Mouse (Mus musculus) adrenal gland, adult 2 months (tissue): Measurements from ENCODE around the gene Gm11172. TPM values are rescaled to one million over a fixed set of nuclear protein-coding genes. Genes with fewer than 3 reads are reported as not detected.

Experiments used
- DNase-seq: peaks from one replicate; pipeline ENCODE4 v3.0.0; 2021
- long read RNA-seq: library from polyadenylated mRNA; stranded (forward); transcript quantifications from one replicate; pipeline ENCODE4 v2.0.0, GENCODE M21; 2021
- polyA plus RNA-seq: library from polyadenylated mRNA; depleted of rRNA; stranded (reverse); fragments of >200 nt; gene quantifications from 2 replicates; pipeline ENCODE4 v1.2.3, GENCODE M21; 2012; rRNA removed
- total RNA-seq, 2 experiments: library from RNA; stranded (reverse); gene quantifications; 2 replicates each; pipeline ENCODE4 v1.2.3; 2021

Gene Gm11172
- total RNA-seq (not detected), polyA plus RNA-seq (not detected in 2 replicates)
- long read RNA-seq: 0 reads

GRCm38 (mm10) chr16:10812865-10813371 is at the start of gene Gm11172:
Gm11172 (plus strand) TSS chr16:10812915.
- no peak for DNase-seq

GRCm38 (mm10) chr16:10763540-10764264 is 49.0 kb upstream of the Gm11172 start:
- DNase-seq: no peak

- DNase-seq: no peak
Measured at GRCm38 (mm10) chr16:10764323-10764722, 48.4 kb upstream of the Gm11172 start.

DNA sequence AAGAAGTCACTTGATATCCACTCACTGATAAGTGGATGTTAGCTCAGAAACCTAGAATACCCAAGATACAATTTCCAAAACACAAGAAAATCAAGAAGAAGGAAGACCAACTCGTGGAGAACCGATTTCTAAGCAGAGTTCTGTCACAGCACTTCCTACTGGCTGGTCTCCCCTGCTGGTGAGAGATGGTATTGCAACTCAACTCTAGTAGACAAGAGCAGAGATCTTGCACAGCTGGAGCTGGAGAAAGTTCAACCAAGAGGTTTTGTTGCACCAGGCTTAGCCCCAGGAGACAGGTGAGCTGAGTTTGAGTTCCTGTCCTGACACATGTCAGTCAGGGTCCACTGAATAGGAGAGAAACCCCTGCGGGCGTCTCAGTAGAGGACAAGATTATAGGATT is 45.6 kb upstream of the Gm11172 start:
- peak; percentile 66 for DNase-seq

GRCm38 (mm10) chr16:10768821-10769220 is 43.9 kb upstream of the Gm11172 start:
- DNase-seq: peak; percentile 83

DNA sequence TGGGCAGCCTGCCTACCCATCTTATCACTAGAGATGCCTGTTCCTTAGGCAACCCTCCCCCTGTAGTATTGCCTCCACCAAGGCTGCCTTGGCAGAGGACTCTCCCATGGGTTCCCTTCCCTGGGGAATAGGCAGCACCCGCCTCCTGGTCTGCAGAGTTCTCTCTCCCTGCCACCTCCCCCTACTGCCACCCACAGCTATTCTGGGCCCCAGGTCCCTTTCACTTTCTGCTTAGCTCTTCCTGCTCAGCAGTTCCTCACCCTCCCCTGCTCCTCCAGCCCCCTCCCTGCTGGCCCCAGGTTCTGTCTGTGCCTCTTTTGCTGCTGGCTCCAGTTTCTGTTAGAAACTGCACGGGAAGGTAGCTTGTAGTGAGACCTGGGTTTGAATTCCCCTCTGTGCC is 43.1 kb upstream of the Gm11172 start:
- DNase-seq: peak; percentile 51

- no peak for DNase-seq
Measured at GRCm38 (mm10) chr16:10770531-10771325, 42.0 kb upstream of the Gm11172 start.

DNA sequence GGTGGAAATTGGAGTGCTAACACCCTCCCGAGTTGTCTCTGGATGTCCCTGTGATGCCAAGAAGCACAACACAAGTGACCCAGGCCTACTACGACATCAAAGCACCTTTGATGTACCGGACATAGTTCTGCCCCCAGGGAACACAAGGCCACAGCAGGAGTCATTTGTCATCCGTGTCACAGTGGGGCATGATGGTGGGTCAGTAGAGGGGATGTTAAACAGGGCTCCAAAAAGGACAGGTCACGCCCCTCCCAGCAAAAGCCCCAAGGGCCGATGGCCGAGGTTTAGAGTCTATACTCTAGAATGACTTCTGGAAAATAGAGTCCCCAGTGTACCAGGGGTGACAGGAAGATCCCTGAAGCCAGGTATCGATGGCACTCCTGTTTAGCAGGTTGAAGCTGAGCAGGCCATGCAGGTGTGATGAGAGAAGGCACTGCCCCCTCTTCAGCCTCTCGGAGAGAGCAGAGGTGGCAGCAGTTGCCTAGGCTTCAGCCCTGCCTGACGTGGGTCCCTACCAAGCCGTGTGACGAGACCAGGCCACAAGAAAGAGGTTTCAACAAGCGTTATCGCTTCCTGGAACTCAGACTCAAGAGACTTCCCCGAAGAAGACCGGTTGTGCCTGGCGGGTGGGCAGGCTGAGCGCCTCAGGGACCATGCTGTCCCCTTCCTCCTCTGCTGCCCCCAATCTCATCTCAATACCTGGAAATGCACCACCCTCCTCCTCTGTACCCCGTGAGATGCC is 40.8 kb upstream of the Gm11172 start:
- DNase-seq: peak; percentile 62

DNA sequence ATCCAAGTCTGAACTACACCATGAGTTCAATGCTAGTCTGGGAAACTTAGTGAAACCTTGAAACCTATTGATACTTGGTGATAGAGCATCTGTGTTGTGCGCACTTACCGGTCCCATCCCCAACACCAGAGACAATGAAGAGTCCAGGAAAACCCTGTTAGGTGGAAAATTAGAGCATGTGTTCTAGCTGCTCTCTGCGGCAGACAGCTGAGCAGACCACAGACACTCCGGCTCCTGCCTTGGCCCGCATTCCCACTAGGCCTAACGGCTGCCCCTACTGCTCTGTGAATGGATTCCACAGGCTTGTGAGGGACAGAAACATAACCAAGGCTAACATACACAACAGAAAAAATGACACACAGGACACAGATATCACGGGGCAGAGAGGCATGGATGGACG is 39.2 kb upstream of the Gm11172 start:
- no peak for DNase-seq

DNA sequence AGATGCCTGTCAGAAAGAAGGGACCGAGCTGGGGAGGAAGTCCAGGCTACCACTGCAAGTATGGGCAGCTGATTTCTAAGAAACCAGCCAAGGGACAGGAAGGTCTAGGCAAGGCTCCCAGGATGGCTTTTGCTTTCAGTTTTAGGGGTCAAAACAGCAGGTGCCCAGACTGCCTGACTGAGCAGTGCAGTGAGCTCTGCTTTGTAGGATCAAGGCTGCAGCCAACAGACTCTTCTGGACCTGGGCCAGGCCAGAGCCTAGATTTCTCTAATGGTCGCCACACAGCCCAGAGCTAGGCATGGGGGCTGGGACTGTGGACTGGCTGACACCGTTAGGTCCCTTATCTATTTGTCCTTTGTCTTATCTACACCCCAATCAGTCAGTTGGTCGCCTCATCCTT is 38.0 kb upstream of the Gm11172 start:
- DNase-seq: peak; percentile 39

DNA sequence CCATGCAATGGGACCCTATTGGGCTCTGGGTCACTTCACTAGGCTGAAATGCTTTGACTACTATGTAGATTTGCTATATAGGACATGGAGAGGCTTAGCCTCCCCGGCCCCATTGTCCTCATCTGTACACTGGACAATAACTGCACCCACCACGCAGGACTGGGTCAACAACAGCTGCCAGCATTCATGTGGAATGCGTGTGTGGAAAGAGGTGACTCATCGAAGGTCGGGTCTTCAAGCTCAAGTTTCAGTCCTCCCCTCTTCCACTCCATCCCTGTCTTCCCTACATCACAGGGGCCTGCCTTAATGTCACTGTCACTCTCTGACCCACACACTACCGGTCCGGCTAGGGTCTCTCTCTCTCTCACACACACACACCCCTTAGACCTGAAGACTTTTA is 36.4 kb upstream of the Gm11172 start:
- DNase-seq: peak; percentile 74

DNA sequence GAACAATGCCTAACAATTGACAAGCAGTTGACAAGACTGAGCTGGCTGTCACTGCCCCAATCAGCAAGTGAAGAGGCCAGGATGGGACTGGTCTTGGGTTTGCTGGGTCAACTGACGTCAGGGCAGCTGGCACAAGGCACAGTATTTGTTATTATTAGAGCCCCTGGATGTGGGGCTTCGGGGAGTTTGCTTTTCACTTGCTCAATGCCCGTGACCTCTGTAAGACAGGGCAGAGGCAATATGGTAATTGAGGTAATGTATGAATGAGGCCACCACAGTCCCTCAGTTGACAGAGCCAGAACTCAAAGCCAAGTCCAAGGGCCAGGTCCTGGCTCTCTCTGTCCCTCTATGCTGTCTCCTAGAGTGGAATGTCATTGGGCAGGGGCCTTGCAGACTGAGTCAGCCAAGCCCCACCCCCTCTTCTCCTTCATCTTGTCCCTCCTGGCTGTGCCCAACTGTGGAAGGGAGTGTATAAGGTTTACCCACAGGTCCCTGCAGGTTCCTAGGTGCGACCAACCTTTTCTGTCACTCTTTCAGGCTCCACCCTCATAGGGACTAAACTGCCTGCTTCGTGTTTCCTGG is 35.0 kb upstream of the Gm11172 start:
- peak; percentile 60 for DNase-seq

DNA sequence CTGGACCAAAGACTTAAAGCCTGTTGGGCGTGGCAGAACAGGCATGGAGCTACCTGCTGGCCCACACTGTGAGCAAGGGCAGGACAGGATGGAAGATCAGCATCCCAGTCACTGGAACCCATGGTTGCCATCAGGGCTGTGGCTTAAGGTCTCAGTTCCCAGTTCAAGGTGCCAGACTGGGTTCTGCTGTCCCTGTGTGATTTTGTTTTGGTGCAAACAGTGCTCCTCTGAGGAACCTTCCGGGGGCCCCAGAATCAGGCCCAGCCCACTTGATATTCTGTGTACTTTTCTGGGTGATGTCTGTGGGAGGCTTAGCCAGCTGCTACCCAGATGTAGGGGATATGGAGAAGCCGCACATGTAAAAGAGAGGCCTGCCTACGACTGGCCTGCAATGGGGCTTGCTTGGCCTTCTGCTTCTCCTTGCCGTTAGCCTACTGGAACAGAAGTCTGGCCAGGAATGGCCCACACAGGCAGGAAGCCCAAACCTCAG is 32.0 kb upstream of the Gm11172 start:
- DNase-seq: no peak

- peak; percentile 60 for DNase-seq
Measured at GRCm38 (mm10) chr16:10781862-10782371, 30.8 kb upstream of the Gm11172 start.

DNA sequence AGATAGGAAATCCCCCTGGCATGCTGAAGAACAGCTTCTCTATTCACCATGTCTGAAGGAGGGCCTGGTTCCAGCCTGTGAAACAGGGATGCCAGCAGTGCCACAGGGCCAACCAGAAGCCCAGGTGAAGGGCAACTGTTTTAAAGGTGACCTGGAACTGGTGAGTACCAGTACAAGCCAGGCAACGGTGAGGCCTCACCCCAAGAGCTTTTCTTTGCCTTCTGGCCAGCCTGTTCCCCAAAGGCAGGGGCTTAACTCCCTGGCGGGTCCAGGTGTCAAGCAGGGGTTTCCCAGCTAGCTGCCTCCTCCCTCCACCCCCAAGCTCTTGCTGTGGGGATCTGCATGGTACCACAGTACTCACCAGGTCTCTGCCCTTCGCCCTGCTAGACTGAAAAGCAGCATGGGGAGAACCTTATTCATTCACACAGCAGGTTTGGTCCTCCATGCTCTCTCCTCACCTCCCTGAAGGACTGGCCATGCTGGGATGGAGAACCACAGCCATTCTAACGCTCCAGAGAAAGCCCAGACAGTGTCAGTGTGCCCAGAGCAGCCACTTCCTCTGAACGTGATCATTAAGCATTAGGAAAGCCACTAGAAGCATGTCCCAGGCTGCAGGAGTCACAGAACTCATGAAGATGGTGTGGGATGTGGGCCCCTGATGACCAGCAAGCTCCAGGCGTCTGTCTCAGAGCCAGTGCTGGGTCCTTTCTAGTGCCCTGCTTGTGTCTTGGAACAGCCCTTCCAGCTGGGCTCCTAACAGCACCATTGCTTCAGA is 30.2 kb upstream of the Gm11172 start:
- DNase-seq: peak; percentile 21

- peak; percentile 30 for DNase-seq
Measured at GRCm38 (mm10) chr16:10783152-10783434, 29.6 kb upstream of the Gm11172 start.

GRCm38 (mm10) chr16:10783451-10783850 is 29.3 kb upstream of the Gm11172 start:
- DNase-seq: no peak

DNA sequence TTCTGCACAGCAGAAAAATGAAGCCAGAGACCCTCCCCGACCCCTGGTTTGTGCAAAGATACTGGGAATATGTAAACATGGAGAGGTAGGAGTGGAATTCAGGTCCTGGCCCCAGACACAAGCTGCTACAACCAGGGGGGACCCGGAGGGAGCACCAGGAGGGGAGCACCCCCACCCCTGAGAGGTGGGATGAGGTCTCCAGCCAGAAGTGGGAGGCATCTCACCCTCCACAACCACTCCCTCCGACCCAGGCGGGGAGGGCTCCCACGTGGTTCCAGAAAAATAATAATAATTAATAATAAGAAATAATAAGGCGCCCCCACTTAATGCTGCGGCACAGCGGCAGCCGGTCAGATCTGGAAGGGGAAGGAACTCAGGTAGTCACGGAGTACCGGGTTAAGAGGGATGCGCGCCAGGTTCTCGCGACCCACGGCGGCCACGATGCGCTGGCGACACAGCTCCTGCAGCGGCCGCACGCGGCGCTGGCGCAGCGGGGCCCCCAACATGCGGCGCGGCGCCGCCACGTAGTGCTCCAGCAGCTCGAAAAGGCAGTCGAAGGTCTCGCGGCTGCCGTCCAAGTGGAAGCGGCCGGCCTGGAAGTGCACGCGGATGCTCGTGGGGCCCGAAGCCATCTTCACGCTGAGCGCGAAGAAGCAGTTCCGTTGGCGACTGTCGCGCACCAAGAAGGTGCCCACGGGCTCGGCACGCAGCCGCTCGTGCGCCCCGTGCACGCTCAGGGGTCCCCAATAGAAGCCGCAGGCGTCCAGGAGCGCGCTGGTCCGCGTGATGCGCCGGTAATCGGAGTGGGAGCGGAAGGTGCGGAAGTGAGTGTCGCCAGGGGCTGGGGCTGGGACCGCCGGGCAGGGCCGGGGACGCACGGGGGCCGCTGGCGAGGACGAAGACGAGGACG is 28.6 kb upstream of the Gm11172 start:
- peak; percentile 69 for DNase-seq

- DNase-seq: peak; percentile 96
Measured at GRCm38 (mm10) chr16:10784793-10785370, 27.8 kb upstream of the Gm11172 start.
